In genomic region chr9:64173666-64174220, GRCm38 (mm10) we compare ENCODE assay signal across 7 mouse cellular contexts. TPM values are rescaled to one million over a fixed set of nuclear protein-coding genes. Genes with fewer than 3 reads are reported as not detected.
DNase-seq lines count a peak whose midpoint lies in the region; ATAC-seq and TF ChIP-seq lines count a peak whose summit lies in the region.

No protein-coding gene starts in this region.

- ATAC-seq in lung, postnatal 0 days: no peak
- no peak for ATAC-seq in limb, embryonic 12.5 days (ENCODE audit: insufficient number of reproducible peaks, insufficient read depth, low FRiP score, low TSS enrichment, low read depth)
- no peak for ATAC-seq in stomach, embryonic 14.5 days (ENCODE audit: insufficient number of reproducible peaks, insufficient read depth, low FRiP score, low read depth)

- no peak for TF ChIP-seq POLR2A in embryonic fibroblast, embryonic 13.5 days (IDR thresholded peaks at IDR 0.05; ENCODE audit: low read depth, low read length)

- H3K36me3 ChIP-seq in lung, postnatal 0 days (ENCODE audit: insufficient read depth, low read length): peaks cover 23% of the 10 kb centered on the region
- peaks cover 42% of the 10 kb centered on the region for H3K36me3 ChIP-seq in limb, embryonic 12.5 days
- peaks cover 40% of the 10 kb centered on the region for H3K36me3 ChIP-seq in stomach, embryonic 14.5 days (ENCODE audit: control insufficient read depth, insufficient read depth, low read length)

- under 1% methylated on average over 16 of the region's 16 CpGs for WGBS in lung, postnatal 0 days
- under 1% methylated on average over 16 of the region's 16 CpGs for WGBS in limb, embryonic 12.5 days
- WGBS in stomach, embryonic 14.5 days: under 1% methylated on average over 16 of the region's 16 CpGs

- intact Hi-C loops in left cerebral cortex, postnatal 36 days (cut with DNase I): no loop called here

- H3K9ac ChIP-seq in lung, postnatal 0 days (replicated peaks; ENCODE audit: low read depth): peak overlapping the region; percentile 55
- H3K9ac ChIP-seq in limb, embryonic 12.5 days (replicated peaks): peak overlapping the region; percentile 89
- peak overlapping the region; percentile 89 for H3K9ac ChIP-seq in stomach, embryonic 14.5 days (replicated peaks; ENCODE audit: low read depth, low read length)

- no peak for TF ChIP-seq CTCF in lung, postnatal 0 days (IDR thresholded peaks at IDR 0.05)
- no peak for TF ChIP-seq CTCF in embryonic fibroblast, embryonic 13.5 days (IDR thresholded peaks at IDR 0.05; ENCODE audit: borderline replicate concordance, insufficient read depth, low read length)

- peak overlapping the region; percentile 55 for H3K4me3 ChIP-seq in lung, postnatal 0 days (ENCODE audit: low read depth, low read length)
- H3K4me3 ChIP-seq in embryonic fibroblast, embryonic 13.5 days (ENCODE audit: insufficient read depth, low read length): peak overlapping the region; percentile 93
- H3K4me3 ChIP-seq in limb, embryonic 12.5 days (replicated peaks): peak overlapping the region; percentile 86
- H3K4me3 ChIP-seq in stomach, embryonic 14.5 days (ENCODE audit: low read depth, low read length): peak overlapping the region; percentile 85

- no peak for DNase-seq in lung, postnatal 0 days (ENCODE audit: low spot score)
- no peak for DNase-seq in lung, postnatal 14 days
- DNase-seq in left cerebral cortex, postnatal 36 days (ENCODE audit: low spot score in 2 of 2): no peak
- DNase-seq in right cerebral cortex, adult 2 months (ENCODE audit: low spot score in 2 of 2): no peak

- no peaks in the 10 kb centered on the region for H3K27me3 ChIP-seq in lung, postnatal 0 days (replicated peaks; ENCODE audit: insufficient read depth, low read length)
- H3K27me3 ChIP-seq in limb, embryonic 12.5 days: no peaks in the 10 kb centered on the region
- H3K27me3 ChIP-seq in stomach, embryonic 14.5 days (ENCODE audit: control insufficient read depth, insufficient read depth, low read length): no peaks in the 10 kb centered on the region

- TF ChIP-seq EP300 in lung, postnatal 0 days (IDR thresholded peaks at IDR 0.05): no peak

- peaks cover 5% of the 10 kb centered on the region; the same call in 1 of the 2 replicates for H3K4me1 ChIP-seq in lung, postnatal 0 days (ENCODE audit: insufficient read depth, low read depth, low read length)
- peaks cover 2% of the 10 kb centered on the region; the same call in 1 of the 2 replicates for H3K4me1 ChIP-seq in embryonic fibroblast, embryonic 13.5 days (ENCODE audit: control insufficient read depth, insufficient read depth, low read length)
- H3K4me1 ChIP-seq in limb, embryonic 12.5 days (replicated peaks): peaks cover 26% of the 10 kb centered on the region
- peaks cover 15% of the 10 kb centered on the region for H3K4me1 ChIP-seq in stomach, embryonic 14.5 days (ENCODE audit: control insufficient read depth, insufficient read depth, low read length)

- H3K27ac ChIP-seq in lung, postnatal 0 days (ENCODE audit: low read length): peak overlapping the region; percentile 81
- peak overlapping the region; percentile 51 for H3K27ac ChIP-seq in embryonic fibroblast, embryonic 13.5 days (ENCODE audit: insufficient read depth, low read length)
- peak overlapping the region; percentile 89 for H3K27ac ChIP-seq in limb, embryonic 12.5 days
- H3K27ac ChIP-seq in stomach, embryonic 14.5 days (ENCODE audit: low read length): peak overlapping the region; percentile 93

- peak overlapping the region; percentile 62 for H3K4me2 ChIP-seq in lung, postnatal 0 days (replicated peaks; ENCODE audit: low read depth, low read length)
- peak overlapping the region; percentile 87 for H3K4me2 ChIP-seq in limb, embryonic 12.5 days
- H3K4me2 ChIP-seq in stomach, embryonic 14.5 days (replicated peaks; ENCODE audit: low read depth, low read length): peak overlapping the region; percentile 94

- no peaks in the 10 kb centered on the region for H3K9me3 ChIP-seq in lung, postnatal 0 days (ENCODE audit: low read length)
- no peaks in the 10 kb centered on the region for H3K9me3 ChIP-seq in limb, embryonic 12.5 days
- H3K9me3 ChIP-seq in stomach, embryonic 14.5 days (ENCODE audit: control insufficient read depth, low read depth, low read length): no peaks in the 10 kb centered on the region

RNA-seq across cellular contexts. Expression of gene Rpl4, which starts 0.6 kb away (rescaled TPM):
- 679 and 693 TPM in 2 replicates for polyA plus RNA-seq in lung, postnatal 0 days (2015; fragmentation: Nextera tagmentation; extraction: Ambion mirVana)
- 1,951 and 2,046 TPM in 2 replicates for polyA plus RNA-seq in embryonic fibroblast, embryonic 13.5 days (2011; ENCODE audit: insufficient read length, low read depth, missing spikeins)
- 1,142 and 1,161 TPM in 2 replicates for polyA plus RNA-seq in limb, embryonic 12.5 days (2016; fragmentation: Nextera tagmentation; extraction: Ambion mirVana)
- polyA plus RNA-seq in stomach, embryonic 14.5 days (2014; fragmentation: Nextera tagmentation; extraction: Ambion mirVana): 1,335 and 1,376 TPM in 2 replicates
- total RNA-seq in left cerebral cortex, postnatal 36 days (2021): 100 to 1,000 TPM; 475 to 553 TPM

RNA-seq across cellular contexts. Expression of gene Zwilch, which starts 0.8 kb away (rescaled TPM):
- 1.5 and 1.7 TPM in 2 replicates for polyA plus RNA-seq in lung, postnatal 0 days (2015; fragmentation: Nextera tagmentation; extraction: Ambion mirVana)
- 26.9 and 39.7 TPM in 2 replicates for polyA plus RNA-seq in embryonic fibroblast, embryonic 13.5 days (2011; ENCODE audit: insufficient read length, low read depth, missing spikeins)
- polyA plus RNA-seq in limb, embryonic 12.5 days (2016; fragmentation: Nextera tagmentation; extraction: Ambion mirVana): 29.5 and 32.5 TPM in 2 replicates
- polyA plus RNA-seq in stomach, embryonic 14.5 days (2014; fragmentation: Nextera tagmentation; extraction: Ambion mirVana): 30.7 and 32.3 TPM in 2 replicates
- total RNA-seq in left cerebral cortex, postnatal 36 days (2021): 1 to 10 TPM; 2.7 to 4.2 TPM

RNA-seq across cellular contexts. Expression of gene Snapc5, which starts 5.3 kb away (rescaled TPM):
- 35.5 and 47.4 TPM in 2 replicates for polyA plus RNA-seq in lung, postnatal 0 days (2015; fragmentation: Nextera tagmentation; extraction: Ambion mirVana)
- 17.8 and 22.1 TPM in 2 replicates for polyA plus RNA-seq in embryonic fibroblast, embryonic 13.5 days (2011; ENCODE audit: insufficient read length, low read depth, missing spikeins)
- 28.3 and 29.3 TPM in 2 replicates for polyA plus RNA-seq in limb, embryonic 12.5 days (2016; fragmentation: Nextera tagmentation; extraction: Ambion mirVana)
- 27.9 and 28.0 TPM in 2 replicates for polyA plus RNA-seq in stomach, embryonic 14.5 days (2014; fragmentation: Nextera tagmentation; extraction: Ambion mirVana)
- total RNA-seq in left cerebral cortex, postnatal 36 days (2021): 10 to 100 TPM; 20.5 to 22.4 TPM

RNA-seq across cellular contexts. Expression of gene Lctl, which starts 56.8 kb away (rescaled TPM):
- polyA plus RNA-seq in lung, postnatal 0 days (2015; fragmentation: Nextera tagmentation; extraction: Ambion mirVana): not detected in 2 replicates
- polyA plus RNA-seq in embryonic fibroblast, embryonic 13.5 days (2011; ENCODE audit: insufficient read length, low read depth, missing spikeins): not detected in 2 replicates
- polyA plus RNA-seq in limb, embryonic 12.5 days (2016; fragmentation: Nextera tagmentation; extraction: Ambion mirVana): not detected in 2 replicates
- polyA plus RNA-seq in stomach, embryonic 14.5 days (2014; fragmentation: Nextera tagmentation; extraction: Ambion mirVana): not detected in 2 replicates
- total RNA-seq in left cerebral cortex, postnatal 36 days (2021): not detected

Comparison
In these comparisons a context has a peak if more than half of its experiments do, and no peak if none do; other contexts are left out.
1. RNA of gene Zwilch, which starts 0.8 kb away (polyA plus RNA-seq): 26.9 to 39.7 TPM in embryonic fibroblast, embryonic 13.5 days, 29.5 to 32.5 TPM in limb, embryonic 12.5 days and 30.7 to 32.3 TPM in stomach, embryonic 14.5 days; 1.5 to 1.7 TPM in lung, postnatal 0 days; every median in the first group is over 10 times any median in the second.
2. Peak in every context shown above with its lines, with median percentiles within 50 percentile points of each other: H3K27ac ChIP-seq, H3K4me2 ChIP-seq, H3K4me3 ChIP-seq and H3K9ac ChIP-seq.